ENCODE assay signal across 19 mouse cellular contexts in the genomic region with DNA sequence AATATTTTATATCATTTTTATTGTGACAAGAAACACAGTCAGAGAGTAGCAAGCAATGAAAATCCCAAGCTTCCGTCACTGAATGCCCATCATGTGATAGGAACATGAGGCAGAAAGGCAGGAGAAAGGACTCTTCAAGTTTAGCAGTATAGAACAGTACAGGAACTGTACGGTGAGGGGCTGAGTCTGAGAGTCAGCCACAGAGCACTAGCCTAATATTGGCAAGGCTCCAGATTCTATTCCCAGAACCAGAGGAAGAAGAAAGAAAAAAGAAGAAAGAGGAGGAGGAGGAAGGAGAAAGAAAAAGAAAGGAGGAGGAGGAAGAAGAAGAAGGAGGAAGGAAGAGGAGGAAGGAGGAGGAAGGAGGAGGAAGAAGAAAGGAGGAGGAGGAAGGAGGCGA. TPM values are rescaled to one million over a fixed set of nuclear protein-coding genes. Genes with fewer than 3 reads are reported as not detected.
DNase-seq lines count a peak whose midpoint lies in the region; ATAC-seq and TF ChIP-seq lines count a peak whose summit lies in the region.
"Had no signal": no experiment of that assay in that cellular context is flagged by ENCODE, and none has a peak within 500 bp of the region (broad histone marks: within the 10 kb centered on the region; RNA-seq: fewer than 3 reads in every experiment).

No protein-coding gene starts in this region.

- 47% methylated on average over 3 of the region's 3 CpGs for WGBS in heart, embryonic 11.5 days (ENCODE audit: insufficient replicate concordance)
- 65% methylated on average over 3 of the region's 3 CpGs for WGBS in hindbrain, embryonic 14.5 days
- 72% methylated on average over 3 of the region's 3 CpGs for WGBS in hindbrain, embryonic 13.5 days
- 48% methylated on average over 3 of the region's 3 CpGs for WGBS in lung, embryonic 14.5 days

- ATAC-seq in heart, embryonic 11.5 days (replicated peaks; ENCODE audit: insufficient number of reproducible peaks, low FRiP score, low TSS enrichment) = no peak
- ATAC-seq in hindbrain, embryonic 14.5 days (ENCODE audit: low FRiP score) = no peak
- no peak for ATAC-seq in hindbrain, embryonic 13.5 days (ENCODE audit: low FRiP score)
- no peak for ATAC-seq in lung, embryonic 14.5 days (ENCODE audit: insufficient read depth)
- ATAC-seq: forebrain, embryonic 16.5 days; intestine, embryonic 16.5 days had no signal

- no peak for DNase-seq in heart, adult 8-10 months (ENCODE audit: low spot score)
- DNase-seq in hindbrain, embryonic 14.5 days (ENCODE audit: low spot score) = peak; percentile 53
- DNase-seq in lung, embryonic 14.5 days = peak; percentile 79
- DNase-seq in lung, adult 18-20 months = no peak
- no peak for DNase-seq in adrenal gland, postnatal 10 days
- DNase-seq: B cell, adult 2 months; cerebellum, adult 8-10 months; gastrocnemius, postnatal 25 days; lung, postnatal 4 days; right cerebral cortex, postnatal 4 days; thymus, adult 2 months had no signal

- no peak for TF ChIP-seq CTCF in lung, embryonic 14.5 days (IDR thresholded peaks at IDR 0.05; ENCODE audit: low read depth)

- H3K9me3 ChIP-seq in heart, embryonic 11.5 days (replicated peaks; ENCODE audit: control insufficient read depth, low read length) = no peaks in the 10 kb centered on the region
- no peaks in the 10 kb centered on the region for H3K9me3 ChIP-seq in hindbrain, embryonic 14.5 days (ENCODE audit: control insufficient read depth, low read length)
- no peaks in the 10 kb centered on the region for H3K9me3 ChIP-seq in hindbrain, embryonic 13.5 days
- H3K9me3 ChIP-seq in lung, embryonic 14.5 days (ENCODE audit: low read depth, low read length) = no peaks in the 10 kb centered on the region
- H3K9me3 ChIP-seq: hindbrain, embryonic 15.5 days; lung, embryonic 15.5 days; midbrain, embryonic 12.5 days; neural tube, embryonic 12.5 days had no signal

- 0 out of 2 replicates have a peak overlapping the region, but pooled peaks have one; percentile 22 for H3K4me2 ChIP-seq in heart, embryonic 11.5 days
- no peak overlapping the region for H3K4me2 ChIP-seq in hindbrain, embryonic 14.5 days (replicated peaks)
- H3K4me2 ChIP-seq in hindbrain, embryonic 13.5 days = no peak overlapping the region
- no peak overlapping the region for H3K4me2 ChIP-seq in lung, embryonic 14.5 days
- H3K4me2 ChIP-seq: hindbrain, embryonic 15.5 days; lung, embryonic 15.5 days; midbrain, embryonic 12.5 days; neural tube, embryonic 12.5 days had no signal

- H3K4me3 ChIP-seq in heart, embryonic 11.5 days (ENCODE audit: low read depth, low read length) = no peak overlapping the region
- no peak overlapping the region for H3K4me3 ChIP-seq in hindbrain, embryonic 14.5 days (replicated peaks; ENCODE audit: low read length)
- H3K4me3 ChIP-seq in hindbrain, embryonic 13.5 days = no peak overlapping the region
- no peak overlapping the region for H3K4me3 ChIP-seq in lung, embryonic 14.5 days (ENCODE audit: low read depth, low read length)
- H3K4me3 ChIP-seq: hindbrain, embryonic 15.5 days; lung, embryonic 15.5 days; midbrain, embryonic 12.5 days; neural tube, embryonic 12.5 days had no signal

- no peak overlapping the region for H3K27ac ChIP-seq in heart, embryonic 11.5 days (ENCODE audit: low read depth, low read length)
- no peak overlapping the region for H3K27ac ChIP-seq in hindbrain, embryonic 14.5 days
- no peak overlapping the region for H3K27ac ChIP-seq in hindbrain, embryonic 13.5 days
- no peak overlapping the region for H3K27ac ChIP-seq in lung, embryonic 14.5 days (ENCODE audit: low read depth)
- H3K27ac ChIP-seq: hindbrain, embryonic 15.5 days; lung, embryonic 15.5 days; midbrain, embryonic 12.5 days; neural tube, embryonic 12.5 days had no signal

- no peaks in the 10 kb centered on the region for H3K36me3 ChIP-seq in heart, embryonic 11.5 days (ENCODE audit: control insufficient read depth, insufficient read depth, low read length)
- H3K36me3 ChIP-seq in hindbrain, embryonic 14.5 days (replicated peaks; ENCODE audit: control insufficient read depth, insufficient read depth) = no peaks in the 10 kb centered on the region
- no peaks in the 10 kb centered on the region for H3K36me3 ChIP-seq in hindbrain, embryonic 13.5 days
- H3K36me3 ChIP-seq in lung, embryonic 14.5 days (ENCODE audit: insufficient read depth) = peaks cover 4% of the 10 kb centered on the region; the same call in 1 of the 2 replicates
- H3K36me3 ChIP-seq: hindbrain, embryonic 15.5 days; lung, embryonic 15.5 days; neural tube, embryonic 12.5 days had no signal

- H3K9ac ChIP-seq in heart, embryonic 11.5 days (ENCODE audit: low read depth, low read length) = no peak overlapping the region; the same call in 1 of the 2 replicates
- no peak overlapping the region for H3K9ac ChIP-seq in hindbrain, embryonic 14.5 days
- H3K9ac ChIP-seq in hindbrain, embryonic 13.5 days = no peak overlapping the region
- H3K9ac ChIP-seq in lung, embryonic 14.5 days = no peak overlapping the region
- H3K9ac ChIP-seq: hindbrain, embryonic 15.5 days; lung, embryonic 15.5 days; midbrain, embryonic 12.5 days; neural tube, embryonic 12.5 days had no signal

- no peaks in the 10 kb centered on the region for H3K27me3 ChIP-seq in heart, embryonic 11.5 days (ENCODE audit: control insufficient read depth, insufficient read depth, low read length)
- no peaks in the 10 kb centered on the region for H3K27me3 ChIP-seq in hindbrain, embryonic 14.5 days (ENCODE audit: control insufficient read depth, insufficient read depth, low read length)
- H3K27me3 ChIP-seq in hindbrain, embryonic 13.5 days = no peaks in the 10 kb centered on the region
- H3K27me3 ChIP-seq in lung, embryonic 14.5 days (ENCODE audit: insufficient read depth, low read length) = no peaks in the 10 kb centered on the region
- H3K27me3 ChIP-seq: hindbrain, embryonic 15.5 days; lung, embryonic 15.5 days; midbrain, embryonic 12.5 days; neural tube, embryonic 12.5 days had no signal

- peaks cover 63% of the 10 kb centered on the region for H3K4me1 ChIP-seq in heart, embryonic 11.5 days (ENCODE audit: control insufficient read depth, insufficient read depth, low read length)
- H3K4me1 ChIP-seq in hindbrain, embryonic 14.5 days (replicated peaks; ENCODE audit: control insufficient read depth, insufficient read depth, low read length) = 0 out of 2 replicates have a peak, but pooled peaks cover 3% of the 10 kb centered on the region
- H3K4me1 ChIP-seq in hindbrain, embryonic 13.5 days (replicated peaks) = peaks cover 23% of the 10 kb centered on the region
- 0 out of 2 replicates have a peak, but pooled peaks cover 3% of the 10 kb centered on the region for H3K4me1 ChIP-seq in lung, embryonic 14.5 days (ENCODE audit: insufficient read depth)
- H3K4me1 ChIP-seq: hindbrain, embryonic 15.5 days had no signal

RNA-seq across cellular contexts. Expression of a gene that starts 32.7 kb away (rescaled TPM):
- 27.1 and 30.4 TPM in 2 replicates for polyA plus RNA-seq in heart, embryonic 11.5 days (2014; fragmentation: Nextera tagmentation; extraction: Ambion mirVana)
- total RNA-seq in heart, adult 8-10 months (2022) = 10 to 100 TPM; 15.2 to 16.8 (median 15.9) TPM
- 27.0 and 32.2 TPM in 2 replicates for polyA plus RNA-seq in hindbrain, embryonic 14.5 days (2014; fragmentation: Nextera tagmentation; extraction: Ambion mirVana)
- 18.6 and 20.5 TPM in 2 replicates for polyA plus RNA-seq in hindbrain, embryonic 13.5 days (2015; fragmentation: Nextera tagmentation; extraction: Ambion mirVana)
- 26.4 and 27.8 TPM in 2 replicates for polyA plus RNA-seq in lung, embryonic 14.5 days (2014; fragmentation: Nextera tagmentation; extraction: Ambion mirVana)
- 10 to 100 TPM; 24.0 to 26.4 TPM for total RNA-seq in adrenal gland, postnatal 10 days (2021)

RNA-seq across cellular contexts. Expression of a gene that starts 52.0 kb away (rescaled TPM):
- 211 and 221 TPM in 2 replicates for polyA plus RNA-seq in heart, embryonic 11.5 days (2014; fragmentation: Nextera tagmentation; extraction: Ambion mirVana)
- 100 to 1,000 TPM; 108 to 128 (median 121) TPM for total RNA-seq in heart, adult 8-10 months (2022)
- 281 and 288 TPM in 2 replicates for polyA plus RNA-seq in hindbrain, embryonic 14.5 days (2014; fragmentation: Nextera tagmentation; extraction: Ambion mirVana)
- polyA plus RNA-seq in hindbrain, embryonic 13.5 days (2015; fragmentation: Nextera tagmentation; extraction: Ambion mirVana) = 276 and 284 TPM in 2 replicates
- polyA plus RNA-seq in lung, embryonic 14.5 days (2014; fragmentation: Nextera tagmentation; extraction: Ambion mirVana) = 274 and 283 TPM in 2 replicates
- 100 to 1,000 TPM; 211 to 224 TPM for total RNA-seq in adrenal gland, postnatal 10 days (2021)

Comparison
In these comparisons a context has a peak if more than half of its experiments do, and no peak if none do; other contexts are left out.
1. DNase-seq: peak in hindbrain, embryonic 14.5 days (single experiment) and lung, embryonic 14.5 days (single experiment); none in heart, adult 8-10 months (single experiment), lung, adult 18-20 months (0 of 2) and adrenal gland, postnatal 10 days (single experiment).